Mouse (Mus musculus) megakaryocyte, embryonic 14.5 days (primary cell): ENCODE results near the gene Rpusd1. TPM values are rescaled to one million over a fixed set of nuclear protein-coding genes. Genes with fewer than 3 reads are reported as not detected.
A peak's percentile ranks its signal among the peaks of the same experiment; 100 is the strongest.

Source experiments
- H3K27me3 ChIP-seq: replicated peaks from 2 replicates; pipeline ENCODE3; 2012; ENCODE audit warnings: inconsistent platforms
- H3K36me3 ChIP-seq: replicated peaks from 2 replicates; pipeline ENCODE3; 2012; ENCODE audit warnings: low read length, inconsistent platforms, mixed read lengths
- H3K4me1 ChIP-seq: 2 replicates; pipeline ENCODE4 v1.6.1; 2012; ENCODE audit warnings: inconsistent platforms
- H3K4me3 ChIP-seq: replicated peaks from 2 replicates; pipeline ENCODE3; 2012; ENCODE audit warnings: moderate library complexity, mild to moderate bottlenecking, inconsistent platforms
- H3K9me3 ChIP-seq: 2 replicates; pipeline ENCODE4 v1.6.1; 2012; ENCODE audit warnings: inconsistent platforms
- FLI1 ChIP-seq: IDR thresholded peaks from 2 replicates; pipeline ENCODE4 v1.6.1; 2012; ENCODE audit warnings: low read length, inconsistent platforms, mixed read lengths
- GATA1 ChIP-seq: IDR thresholded peaks from 3 replicates; pipeline ENCODE4 v1.6.1; 2012; ENCODE audit warnings: mixed read lengths, low read length, inconsistent platforms, borderline replicate concordance
- polyA plus RNA-seq: library from polyadenylated mRNA; stranded (reverse); fragments of >175 nt; gene quantifications from 2 replicates; pipeline ENCODE4 v1.2.3, GENCODE M21; 2012; ENCODE audit warnings: low replicate concordance; ENCODE audit not compliant: insufficient read depth

Rpusd1 gene
- polyA plus RNA-seq, 1 experiment: 27.9 TPM

GRCm38 (mm10) chr17:25775318-25776062 lies 48.0 kb downstream of the Rpusd1 start:
- Histone ChIP-seq H3K9me3 (no peaks in the 10 kb centered on the region), H3K4me1 (peaks cover 29% of the 10 kb centered on the region), H3K27me3 (peaks cover 11% of the 10 kb centered on the region), H3K4me3 (peak overlapping the region; percentile 64), H3K36me3 (peaks cover 49% of the 10 kb centered on the region)
- TF ChIP-seq FLI1 (no peak), GATA1 (no peak)

- H3K4me3 ChIP-seq: no peak overlapping the region
- H3K36me3 ChIP-seq: peaks cover 73% of the 10 kb centered on the region
- H3K9me3 ChIP-seq: no peaks in the 10 kb centered on the region
- peaks cover 29% of the 10 kb centered on the region for H3K4me1 ChIP-seq
- TF ChIP-seq GATA1 (no peak), FLI1 (no peak)
- H3K27me3 ChIP-seq: no peaks in the 10 kb centered on the region
Measured at GRCm38 (mm10) chr17:25777948-25778347, 50.5 kb downstream of the Rpusd1 start.

Other genes with a start within 250 kb of the Rpusd1 start
- gene Sstr5, start 230.4 kb upstream of the Rpusd1 start, polyA plus RNA-seq: not detected in 2 replicates
- 3.8 TPM in 1 of 2 replicates, not detected in the other for gene Sox8, start 157.0 kb upstream of the Rpusd1 start, polyA plus RNA-seq
- 17.8 and 34.8 TPM in 2 replicates for gene Lmf1, start 148.6 kb upstream of the Rpusd1 start, polyA plus RNA-seq
- gene Gng13, start 10.5 kb upstream of the Rpusd1 start, polyA plus RNA-seq: not detected in 2 replicates
- gene Chtf18, start 251 bp upstream of the Rpusd1 start, polyA plus RNA-seq: 4.6 and 30.7 TPM in 2 replicates
- gene Mslnl, start 8.4 kb downstream of the Rpusd1 start, polyA plus RNA-seq: 1.1 TPM in 1 of 2 replicates, not detected in the other
- gene Msln, start 26.7 kb downstream of the Rpusd1 start, polyA plus RNA-seq: not detected in 2 replicates
- gene Narfl, start 46.1 kb downstream of the Rpusd1 start, polyA plus RNA-seq: 5.5 and 12.7 TPM in 2 replicates
- gene Haghl, start 58.0 kb downstream of the Rpusd1 start, polyA plus RNA-seq: 14.8 and 29.7 TPM in 2 replicates
- gene Ccdc78, start 58.9 kb downstream of the Rpusd1 start, polyA plus RNA-seq: not detected in 2 replicates
- gene Fam173a, start 65.2 kb downstream of the Rpusd1 start, polyA plus RNA-seq: 17.4 and 23.4 TPM in 2 replicates
- gene AC134908.4, start 68.0 kb downstream of the Rpusd1 start, polyA plus RNA-seq: not detected in 2 replicates
- 59.9 and 91.1 TPM in 2 replicates for gene Metrn, start 69.5 kb downstream of the Rpusd1 start, polyA plus RNA-seq
- gene Fbxl16, start 81.4 kb downstream of the Rpusd1 start, polyA plus RNA-seq: 0.15 TPM in 1 of 2 replicates, not detected in the other
- gene Wdr24, start 96.0 kb downstream of the Rpusd1 start, polyA plus RNA-seq: 6.4 and 8.2 TPM in 2 replicates
- 2.4 and 7.8 TPM in 2 replicates for gene Jmjd8, start 101.2 kb downstream of the Rpusd1 start, polyA plus RNA-seq
- gene Stub1, start 105.7 kb downstream of the Rpusd1 start, polyA plus RNA-seq: 34.5 and 115 TPM in 2 replicates
- 2.9 and 3.8 TPM in 2 replicates for gene Rhbdl1, start 109.6 kb downstream of the Rpusd1 start, polyA plus RNA-seq
- gene Gm20683, start 114.1 kb downstream of the Rpusd1 start, polyA plus RNA-seq: 3.0 and 5.2 TPM in 2 replicates
- 59.4 and 75.2 TPM in 2 replicates for gene Rhot2, start 117.2 kb downstream of the Rpusd1 start, polyA plus RNA-seq
- 6.0 and 10.1 TPM in 2 replicates for gene Wdr90, start 133.8 kb downstream of the Rpusd1 start, polyA plus RNA-seq
- gene Mcrip2, start 141.1 kb downstream of the Rpusd1 start, polyA plus RNA-seq: 77.6 and 205 TPM in 2 replicates
- gene Mettl26, start 147.4 kb downstream of the Rpusd1 start, polyA plus RNA-seq: 22.6 and 23.9 TPM in 2 replicates
- gene Wfikkn1, start 153.2 kb downstream of the Rpusd1 start, polyA plus RNA-seq: 1.9 and 3.1 TPM in 2 replicates
- gene Rab40c, start 192.1 kb downstream of the Rpusd1 start, polyA plus RNA-seq: 8.8 and 24.8 TPM in 2 replicates
- gene Pigq, start 217.3 kb downstream of the Rpusd1 start, polyA plus RNA-seq: 48.5 and 65.5 TPM in 2 replicates
- gene Nhlrc4, start 217.3 kb downstream of the Rpusd1 start, polyA plus RNA-seq: not detected in 2 replicates
- not detected in 2 replicates for gene A930017K11Rik, start 224.9 kb downstream of the Rpusd1 start, polyA plus RNA-seq